Mouse (Mus musculus): ENCODE results near the gene Phb.

DNA sequence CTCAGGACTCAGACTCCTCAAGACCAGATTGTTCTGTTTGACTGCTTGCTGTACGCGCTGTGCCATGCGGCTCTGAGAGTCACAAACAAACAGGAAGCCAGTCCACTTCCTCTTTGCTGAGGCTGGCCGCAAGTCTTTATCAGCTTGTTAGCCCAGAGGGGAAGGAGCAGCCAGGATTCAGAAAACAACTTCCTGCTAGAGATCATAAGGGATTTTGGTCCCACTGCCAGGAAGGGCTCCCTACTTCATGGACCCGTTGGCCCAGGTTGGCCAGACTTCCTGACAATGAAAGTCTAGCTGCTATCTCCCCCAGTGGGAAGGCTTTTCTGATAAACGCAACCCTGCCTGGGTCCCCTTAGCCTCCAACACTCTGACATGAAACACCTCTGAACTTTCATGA, 21.8 kb downstream of the Phb start:
- TF ChIP-seq CTCF (IDR thresholded peaks at IDR 0.05; ENCODE audit: insufficient read depth, low read length) (no peak), POLR2A (IDR thresholded peaks at IDR 0.05; ENCODE audit: borderline replicate concordance, extremely low read depth, low read depth, low read length) (peak; percentile 60; the same call in 1 of the 2 replicates)

All from lung, adult 2 months (tissue).